Mouse (Mus musculus): ENCODE measurements around the gene Farp1.
"Not testable (repeated sequence)": the region's sequence is repeated elsewhere in the genome, so short reads cannot be mapped to it uniquely, and the experiment has no call there.

Farp1 gene

GRCm38 (mm10) chr14:121034973-121035662 lies at the start of gene Farp1:
Gene Farp1 (plus strand): TSS chr14:121035200.
- peak; percentile 91 to 93 for DNase-seq

GRCm38 (mm10) chr14:120989126-120989525 lies 45.9 kb upstream of the Farp1 start:
- DNase-seq: no peak

- DNase-seq: no peak
These were observed 37.3 kb upstream of the Farp1 start for GRCm38 (mm10) chr14:120997686-120998085.

GRCm38 (mm10) chr14:121000561-121001340 lies 34.2 kb upstream of the Farp1 start:
- peak in 1 of 2 experiments; percentile 25 for DNase-seq

DNA sequence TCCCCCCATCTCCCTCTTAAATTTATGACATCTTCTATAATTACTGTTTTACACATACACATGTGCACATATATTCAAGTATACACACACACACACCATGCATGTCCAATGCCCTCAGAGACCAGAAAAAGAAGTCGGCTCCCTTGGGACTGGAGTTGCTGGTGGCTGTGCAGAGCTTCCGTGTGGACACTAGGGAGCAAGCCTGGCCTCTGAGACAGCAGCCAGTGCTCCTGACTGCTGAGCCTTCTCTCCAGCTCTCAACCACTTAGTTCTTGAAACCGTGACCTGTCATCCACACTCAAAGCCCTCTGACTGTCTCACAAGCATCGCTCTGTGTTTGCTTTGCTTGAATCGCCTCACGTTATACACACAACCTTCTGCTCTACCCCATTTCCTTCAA lies 29.4 kb upstream of the Farp1 start:
- no peak for DNase-seq

GRCm38 (mm10) chr14:121006021-121006420 lies 29.0 kb upstream of the Farp1 start:
- no peak for DNase-seq

GRCm38 (mm10) chr14:121015114-121015690 lies 19.8 kb upstream of the Farp1 start:
- DNase-seq: no peak

DNA sequence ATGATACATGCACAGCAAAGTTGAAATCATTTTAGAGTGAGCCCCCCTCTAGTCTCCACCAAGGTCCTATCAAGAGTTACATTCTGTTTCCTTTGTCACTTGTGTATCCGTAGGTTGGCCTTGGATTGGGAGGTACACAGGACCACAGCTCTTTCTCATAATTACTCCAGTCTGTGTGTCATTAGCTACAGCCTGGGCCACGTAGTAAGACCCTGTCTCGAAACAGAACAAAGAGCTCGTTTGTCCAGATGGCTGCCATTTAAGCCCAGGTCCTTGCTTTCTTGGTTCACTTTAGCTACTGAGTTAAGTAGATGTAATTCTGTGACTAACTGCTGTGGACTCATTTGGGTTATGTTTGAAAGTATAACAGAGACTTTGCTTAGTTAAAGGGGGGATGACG lies 12.6 kb upstream of the Farp1 start:
- DNase-seq: no peak

- DNase-seq: no peak
These were observed 9.6 kb upstream of the Farp1 start for GRCm38 (mm10) chr14:121025381-121025780.

DNA sequence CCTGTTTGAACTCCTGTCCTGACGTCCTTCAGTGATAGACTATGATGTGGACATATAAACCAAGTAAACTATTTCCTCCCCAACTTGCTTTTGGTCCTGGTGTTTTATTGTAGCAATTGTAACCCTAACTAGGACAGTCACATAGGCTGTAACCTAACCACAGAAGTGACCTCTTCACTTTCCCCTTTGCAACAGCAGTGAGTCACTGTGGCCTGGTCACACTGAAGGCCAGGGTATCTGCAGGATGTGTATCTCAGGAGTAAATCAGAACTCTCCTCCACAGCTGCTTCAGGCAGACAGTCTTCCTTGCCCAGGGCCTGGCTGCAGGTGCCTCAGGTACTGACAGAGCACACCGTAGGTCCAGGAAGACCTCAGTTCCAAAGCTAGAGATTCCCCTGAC lies 3.6 kb upstream of the Farp1 start:
- no peak for DNase-seq

- peak; percentile 74 to 77 for DNase-seq
These were observed 475 bp upstream of the Farp1 start for GRCm38 (mm10) chr14:121034525-121034924.

GRCm38 (mm10) chr14:121035663-121036473 lies 868 bp downstream of the Farp1 start:
- DNase-seq: peak; percentile 60 to 83

DNA sequence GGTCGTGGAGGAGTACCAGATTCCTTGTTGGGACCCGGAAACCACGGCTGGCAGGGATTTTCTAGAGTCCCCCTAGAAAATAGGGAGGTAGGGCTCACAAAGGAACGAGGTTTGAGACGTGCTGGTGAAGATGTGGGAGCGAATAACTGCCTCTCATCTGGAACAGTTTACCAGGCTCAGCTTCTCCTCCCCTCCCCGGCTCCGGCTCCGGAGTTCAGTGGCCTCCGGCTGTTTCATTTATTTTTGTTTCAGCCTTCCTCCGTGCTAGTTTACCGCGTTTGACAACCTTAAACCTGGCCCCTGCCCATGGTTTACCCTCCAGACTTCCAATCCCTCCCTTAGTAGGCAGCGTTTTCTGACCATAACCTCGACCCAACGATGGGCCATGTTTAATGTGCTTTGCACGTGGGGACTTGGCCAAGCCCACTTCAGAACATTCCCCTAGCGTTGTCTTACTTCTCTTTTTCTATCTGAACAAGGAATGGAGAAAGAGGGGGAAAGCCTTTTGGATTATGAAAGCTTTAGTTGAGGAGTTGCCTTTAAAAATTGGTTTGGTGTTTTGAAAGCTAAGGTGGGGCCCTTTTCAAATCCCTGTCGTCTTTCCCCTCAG lies 1.7 kb downstream of the Farp1 start:
- peak in 1 of 2 experiments; percentile 59 for DNase-seq

DNA sequence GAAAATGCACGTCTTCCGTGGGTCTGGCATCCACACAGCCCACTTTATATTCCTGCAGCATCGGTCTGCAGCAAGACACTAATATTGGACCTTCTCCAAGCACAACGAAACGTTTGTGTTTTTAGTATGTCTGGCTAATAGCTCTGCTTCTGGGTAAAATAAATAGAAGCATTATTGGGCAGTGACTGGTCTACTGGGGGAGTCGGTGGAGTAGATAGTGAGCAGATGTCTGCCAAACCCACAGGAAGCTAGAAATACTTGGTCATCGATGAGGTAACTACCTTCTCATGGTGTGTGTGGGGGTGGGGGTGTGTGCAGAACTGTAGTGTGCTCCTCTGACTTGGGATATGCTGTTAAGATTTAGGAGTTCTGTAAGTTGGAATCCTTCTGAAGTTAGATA lies 2.3 kb downstream of the Farp1 start:
- DNase-seq: no peak

GRCm38 (mm10) chr14:121038676-121039075 lies 3.7 kb downstream of the Farp1 start:
- DNase-seq: no peak

- DNase-seq: no peak
These were observed 9.1 kb downstream of the Farp1 start for GRCm38 (mm10) chr14:121044145-121044544.

DNA sequence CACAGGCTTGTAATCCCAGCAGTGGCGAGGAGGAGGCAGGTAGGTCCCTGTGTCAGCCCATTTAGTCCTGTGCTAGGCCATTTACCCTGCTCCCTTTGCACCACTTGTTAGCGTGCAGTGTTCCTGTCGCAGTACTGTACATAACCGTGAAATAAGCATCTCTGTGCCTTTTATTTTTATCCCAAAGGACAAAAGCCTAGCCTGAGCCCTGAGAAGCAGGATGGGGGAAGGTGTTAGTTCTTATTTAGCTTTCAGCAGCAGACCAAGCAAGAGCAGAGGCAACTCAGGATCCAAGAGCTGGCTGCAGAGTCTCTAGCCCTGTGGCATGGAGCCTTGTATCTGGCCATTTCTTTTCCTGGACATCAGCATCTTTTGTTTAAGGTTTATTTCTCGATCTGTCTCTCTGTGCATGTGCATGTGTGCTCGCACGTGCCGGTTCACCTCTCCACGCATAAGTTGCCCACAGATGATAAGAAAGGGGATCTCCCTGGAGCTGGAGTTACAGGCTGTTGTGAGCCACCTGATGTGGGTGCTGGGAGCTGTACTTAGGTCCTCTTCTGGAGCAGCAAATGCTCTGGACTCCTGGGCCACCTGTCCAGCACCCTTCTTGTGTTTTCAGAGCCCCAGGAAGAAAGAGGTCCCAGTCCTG lies 11.4 kb downstream of the Farp1 start:
- DNase-seq: no peak

GRCm38 (mm10) chr14:121047780-121048179 lies 12.8 kb downstream of the Farp1 start:
- DNase-seq: no peak

DNA sequence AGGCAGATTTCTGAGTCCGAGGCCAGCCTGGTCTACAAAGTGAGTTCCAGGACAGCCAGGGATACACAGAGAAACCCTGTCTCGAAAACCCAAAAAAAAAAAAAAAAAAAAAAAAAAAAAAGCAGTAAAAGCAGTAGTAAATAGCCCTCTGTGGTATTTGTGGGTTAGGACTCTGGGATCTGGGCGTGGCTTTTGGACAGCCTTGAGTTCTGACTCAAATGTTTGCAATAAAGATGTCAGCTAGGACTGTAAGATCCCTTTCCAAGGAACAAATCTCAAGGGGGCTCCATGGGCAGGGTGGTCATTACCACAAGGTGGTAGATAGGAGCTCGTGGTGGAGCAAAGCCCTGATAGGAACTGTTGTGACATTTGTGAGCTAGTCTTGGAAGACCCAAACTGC lies 16.0 kb downstream of the Farp1 start:
- DNase-seq: not testable (repeated sequence)

GRCm38 (mm10) chr14:121053020-121053518 lies 18.1 kb downstream of the Farp1 start:
- peak; percentile 71 to 79 for DNase-seq

- DNase-seq: no peak
These were observed 19.1 kb downstream of the Farp1 start for GRCm38 (mm10) chr14:121054062-121054461.

DNA sequence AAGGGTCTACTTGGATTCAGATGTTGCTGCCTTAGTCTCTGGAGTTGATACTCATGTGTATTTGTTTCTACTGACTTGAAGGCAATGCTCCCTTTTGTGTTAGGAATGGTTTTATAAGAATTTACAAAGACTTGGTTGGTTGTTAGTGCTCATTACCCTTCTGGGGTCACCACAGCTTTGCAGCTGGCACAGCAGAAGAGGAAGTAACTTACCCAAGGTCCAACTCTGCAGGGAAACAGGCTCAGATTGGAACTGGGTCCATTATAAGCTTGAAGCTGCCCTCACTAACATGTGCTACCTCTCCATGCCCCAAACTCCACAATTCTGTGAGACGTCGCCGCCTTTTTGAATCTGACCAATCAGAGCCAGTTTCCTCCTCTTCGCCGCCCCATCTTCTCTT lies 22.8 kb downstream of the Farp1 start:
- no peak for DNase-seq
